Mouse (Mus musculus) liver, embryonic 14.5 days (tissue): ENCODE measurements around the gene Zfp451. TPM values are rescaled to one million over a fixed set of nuclear protein-coding genes. Genes with fewer than 3 reads are reported as not detected.

ENCODE experiments used
- ATAC-seq: fragments of 200-750 bp; cut with Nextera tagmentation; 2 replicates; pipeline ENCODE4 v1.8.0; 2017; ENCODE audit warnings: moderate number of reproducible peaks, mild to moderate bottlenecking, moderate library complexity; ENCODE audit not compliant: insufficient read depth
- DNase-seq, 3 experiments: peaks; one replicate each; pipeline ENCODE4 v3.0.0-alpha.2; 2012 to 2013; ENCODE audit warnings: low read depth in 3 of 3, low spot score in 3 of 3
- H3K27ac ChIP-seq: fragments of 300-500 bp; sonication (generic); 2 replicates; pipeline ENCODE4 v1.5.1; 2014; ENCODE audit warnings: moderate library complexity, mild to moderate bottlenecking, control low read depth, inconsistent platforms
- H3K27me3 ChIP-seq: fragments of 300-500 bp; sonication (generic); 2 replicates; pipeline ENCODE4 v1.6.1; 2014; ENCODE audit warnings: mild to moderate bottlenecking, low read length, moderate library complexity; ENCODE audit not compliant: control insufficient read depth, insufficient read depth
- H3K36me3 ChIP-seq: fragments of 300-500 bp; sonication (generic); replicated peaks from 2 replicates; pipeline ENCODE4 v1.6.1; 2014; ENCODE audit warnings: low read depth; ENCODE audit not compliant: control insufficient read depth, insufficient read depth
- H3K4me1 ChIP-seq, 2 experiments: fragments of 200-500 bp in 1 of 2; fragments of 300-500 bp in 1 of 2; sonication (generic) in 1 of 2; replicated peaks; 2 replicates each; pipeline ENCODE4 v1.6.1; 2012 to 2014; ENCODE audit warnings: antibody characterized with exemption in 1 of 2, inconsistent platforms in 1 of 2, low read length in 1 of 2; ENCODE audit not compliant: control insufficient read depth in 2 of 2, insufficient read depth in 2 of 2
- H3K4me2 ChIP-seq: fragments of 300-500 bp; sonication (generic); 2 replicates; pipeline ENCODE4 v1.6.1; 2014; ENCODE audit warnings: low read depth, mild to moderate bottlenecking, control low read depth, moderate library complexity
- H3K4me3 ChIP-seq, 2 experiments: fragments of 200-500 bp in 1 of 2; fragments of 300-500 bp in 1 of 2; sonication (generic) in 1 of 2; 2 replicates each; pipeline ENCODE4 v1.5.1; 2012 to 2014; ENCODE audit warnings: low read depth in 2 of 2, low read length in 2 of 2, mild to moderate bottlenecking in 2 of 2, control low read depth in 1 of 2, inconsistent platforms in 1 of 2, moderate library complexity in 1 of 2; ENCODE audit not compliant: insufficient read depth in 1 of 2
- H3K9ac ChIP-seq: fragments of 300-500 bp; sonication (generic); replicated peaks from 2 replicates; pipeline ENCODE4 v1.6.1; 2014; ENCODE audit warnings: mild to moderate bottlenecking, control low read depth, moderate library complexity
- H3K9me3 ChIP-seq: fragments of 300-500 bp; sonication (generic); 2 replicates; pipeline ENCODE4 v1.6.1; 2016; ENCODE audit warnings: low read length, mixed read lengths; ENCODE audit not compliant: control insufficient read depth
- CTCF ChIP-seq: IDR thresholded peaks from 2 replicates; pipeline ENCODE4 v1.5.1; 2016; ENCODE audit warnings: antibody characterized with exemption, low read depth, control low read depth
- EP300 ChIP-seq: IDR thresholded peaks from 2 replicates; pipeline ENCODE4 v1.6.1; 2016; ENCODE audit warnings: antibody characterized with exemption, low read depth
- WGBS: fragments of 180-500 bp; shearing (Covaris S2); extraction: QIAGEN DNeasy Blood & Tissue Kit; methylation state at CpG from one replicate; pipeline ENCODE4 v1.1.7; 2014; ENCODE audit not compliant: insufficient replicate concordance; 5-methylcytosine and 5-hydroxymethylcytosine counted together
- polyA plus RNA-seq, 2 experiments: library from polyadenylated mRNA; depleted of rRNA in 1 of 2; stranded (reverse) in 1 of 2; unstranded in 1 of 2; fragments of >200 nt; fragmentation: Nextera tagmentation in 1 of 2; extraction: Ambion mirVana in 1 of 2; gene quantifications; 2 replicates each; pipeline versions ENCODE4 v1.2.1 to v1.2.3; 2012 to 2014

Zfp451 gene
- polyA plus RNA-seq, 2 experiments: 5.6 to 6.1 TPM

- WGBS: 86% methylated on average over 6 of the region's 6 CpGs
- Histone ChIP-seq H3K4me3 (no peak overlapping the region), H3K27me3 (no peaks in the 10 kb centered on the region), H3K36me3 (no peaks in the 10 kb centered on the region; the same call in none of the 2 replicates), H3K9me3 (no peaks in the 10 kb centered on the region), H3K4me2 (no peak overlapping the region), H3K9ac (no peak overlapping the region), H3K4me1 (peaks cover 0 to 6% of the 10 kb centered on the region in 2 experiments; a peak in 2 of 4 replicates), H3K27ac (no peak overlapping the region)
- DNase-seq (no peak), ATAC-seq (no peak)
- TF ChIP-seq EP300 (no peak), CTCF (no peak)
Observed at GRCm38 (mm10) chr1:33724516-33724915, 89.9 kb downstream of the Zfp451 start.

DNA sequence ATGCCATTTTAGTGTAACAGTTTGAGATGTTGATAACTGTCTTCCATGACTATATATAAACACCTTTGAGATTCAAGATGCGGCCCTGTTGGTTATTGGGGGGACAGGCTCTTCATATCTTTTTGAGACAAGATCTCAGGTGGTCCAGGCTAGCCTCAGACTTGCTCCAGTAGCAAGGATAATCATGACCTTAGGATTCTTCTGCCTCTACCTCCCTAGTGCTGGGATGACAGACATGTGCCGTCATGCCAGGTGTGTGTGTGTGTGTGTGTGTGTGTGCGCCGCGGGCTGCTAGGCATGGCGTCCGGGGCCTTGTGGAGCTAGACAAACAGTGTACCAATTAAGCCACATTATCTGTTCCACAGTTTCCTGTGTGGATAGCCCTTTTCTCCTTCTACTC lies 93.4 kb downstream of the Zfp451 start:
- Histone ChIP-seq H3K36me3 (no peaks in the 10 kb centered on the region; the same call in 1 of the 2 replicates), H3K4me1 (peaks cover 0 to 7% of the 10 kb centered on the region in 2 experiments; a peak in 2 of 4 replicates), H3K27me3 (no peaks in the 10 kb centered on the region), H3K4me3 (peak overlapping the region in 1 of 2 experiments; percentile 86; a peak in 2 of 4 replicates), H3K9me3 (no peaks in the 10 kb centered on the region), H3K27ac (no peak overlapping the region), H3K4me2 (peak overlapping the region; percentile 81), H3K9ac (no peak overlapping the region)
- ATAC-seq (no peak), DNase-seq (no peak)
- WGBS: 73% methylated on average over 7 of the region's 7 CpGs
- no peak for TF ChIP-seq CTCF
- TF ChIP-seq EP300: no peak

DNA sequence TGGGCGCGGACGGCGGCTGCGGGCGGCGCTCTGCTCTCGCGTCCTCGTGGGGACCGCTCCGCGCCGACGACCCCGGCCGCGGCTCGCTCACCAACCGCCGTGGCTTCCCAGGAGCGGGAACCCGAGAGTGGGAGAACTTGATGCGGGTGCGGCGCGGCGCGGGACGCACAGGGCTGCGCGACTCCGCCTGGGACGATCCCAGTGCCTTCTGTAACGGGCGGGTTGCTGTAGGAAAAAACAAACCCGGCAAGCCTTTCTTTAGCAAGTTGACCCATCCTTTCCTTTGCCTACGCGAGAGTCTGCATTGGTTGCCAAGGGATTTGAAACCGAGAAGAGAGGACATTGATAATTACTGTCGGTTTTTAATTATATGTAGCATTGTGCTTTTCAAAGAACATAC lies 94.2 kb downstream of the Zfp451 start:
- DNase-seq (no peak), ATAC-seq (peak; percentile 61)
- Histone ChIP-seq H3K4me3 (peak overlapping the region; percentile 81 to 86), H3K27me3 (no peaks in the 10 kb centered on the region), H3K4me1 (peaks cover 0 to 7% of the 10 kb centered on the region in 2 experiments; a peak in 2 of 4 replicates), H3K27ac (peak overlapping the region; percentile 6), H3K9me3 (no peaks in the 10 kb centered on the region), H3K9ac (peak overlapping the region; percentile 73), H3K4me2 (peak overlapping the region; percentile 81), H3K36me3 (no peaks in the 10 kb centered on the region; the same call in 1 of the 2 replicates)
- 0% methylated on average over 41 of the region's 41 CpGs for WGBS
- TF ChIP-seq EP300 (no peak), CTCF (no peak)

DNA sequence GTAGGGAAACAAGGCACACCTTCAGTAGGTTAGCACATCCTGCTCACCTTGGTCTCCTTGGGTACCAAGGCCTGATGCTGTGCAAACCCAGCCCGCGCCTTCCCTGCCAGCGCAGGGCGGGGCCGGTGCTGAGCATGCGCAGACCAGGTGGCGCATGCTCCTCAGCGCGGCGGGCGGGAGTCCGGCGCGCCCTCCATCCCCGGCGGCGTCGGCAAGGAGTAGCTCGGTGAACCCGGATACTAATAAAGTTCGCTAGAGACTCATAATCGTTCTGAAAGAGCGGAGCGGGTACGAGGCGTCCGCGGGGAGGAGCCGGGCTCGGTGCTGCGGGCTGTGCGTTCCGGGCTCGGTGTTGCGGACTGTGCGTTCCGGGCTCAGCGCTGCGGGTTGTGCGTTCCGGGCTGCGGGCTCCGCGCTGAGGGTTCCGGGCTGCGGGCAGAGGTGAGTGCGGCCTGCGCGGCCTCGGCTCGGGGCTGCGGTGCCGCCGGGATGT lies 94.6 kb downstream of the Zfp451 start, which contains the start of gene Rab23:
TSS of gene Rab23 (plus strand) at position 155 of the 493 bp plus-strand sequence.
- no peaks in the 10 kb centered on the region; the same call in 1 of the 2 replicates for H3K27me3 ChIP-seq
- peak; percentile 60 to 66 (median 60) for DNase-seq
- H3K4me1 ChIP-seq: peaks cover 0 to 7% of the 10 kb centered on the region in 2 experiments; a peak in 2 of 4 replicates
- no peaks in the 10 kb centered on the region; the same call in 1 of the 2 replicates for H3K36me3 ChIP-seq
- peak within 1 kb of the TSS; percentile 81 to 86 for H3K4me3 ChIP-seq
- H3K4me2 ChIP-seq: peak within 1 kb of the TSS; percentile 81
- peak within 1 kb of the TSS; percentile 73 for H3K9ac ChIP-seq
- H3K9me3 ChIP-seq: no peaks in the 10 kb centered on the region
- ATAC-seq: peak; percentile 93
- under 1% methylated on average over 54 of the region's 54 CpGs for WGBS
- no peak for TF ChIP-seq CTCF
- TF ChIP-seq EP300: no peak
- H3K27ac ChIP-seq: peak within 1 kb of the TSS; percentile 6

DNA sequence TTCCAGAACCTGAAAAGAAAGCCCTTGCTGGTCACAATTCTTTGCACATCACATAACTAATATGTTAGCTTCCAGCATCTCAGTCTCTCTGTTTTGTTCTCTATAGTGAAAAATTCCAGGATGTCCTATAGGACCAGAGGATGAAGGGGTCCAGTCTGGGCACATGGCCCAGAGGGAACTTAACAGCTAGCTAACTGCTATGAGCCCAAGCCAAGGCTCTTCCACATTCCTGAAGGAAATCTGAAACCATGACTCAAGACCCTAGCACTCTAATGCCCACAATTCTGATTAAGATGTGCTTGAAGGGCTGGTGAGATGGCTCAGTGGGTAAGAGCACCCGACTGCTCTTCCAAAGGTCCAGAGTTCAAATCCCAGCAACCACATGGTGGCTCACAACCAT lies 96.8 kb downstream of the Zfp451 start:
- H3K4me2 ChIP-seq: no peak overlapping the region
- ATAC-seq (no peak), DNase-seq (no peak)
- H3K4me3 ChIP-seq: no peak overlapping the region
- no peak overlapping the region for H3K9ac ChIP-seq
- H3K9me3 ChIP-seq: no peaks in the 10 kb centered on the region
- no peak overlapping the region for H3K27ac ChIP-seq
- WGBS: 69% methylated on average over 1 of the region's 1 CpGs
- H3K27me3 ChIP-seq: peaks cover 5% of the 10 kb centered on the region
- H3K36me3 ChIP-seq: no peaks in the 10 kb centered on the region
- TF ChIP-seq CTCF (no peak), EP300 (no peak)
- peaks cover 0 to 7% of the 10 kb centered on the region in 2 experiments; a peak in 2 of 4 replicates for H3K4me1 ChIP-seq
